Mouse (Mus musculus): ENCODE measurements around the gene Knop1.

DNA sequence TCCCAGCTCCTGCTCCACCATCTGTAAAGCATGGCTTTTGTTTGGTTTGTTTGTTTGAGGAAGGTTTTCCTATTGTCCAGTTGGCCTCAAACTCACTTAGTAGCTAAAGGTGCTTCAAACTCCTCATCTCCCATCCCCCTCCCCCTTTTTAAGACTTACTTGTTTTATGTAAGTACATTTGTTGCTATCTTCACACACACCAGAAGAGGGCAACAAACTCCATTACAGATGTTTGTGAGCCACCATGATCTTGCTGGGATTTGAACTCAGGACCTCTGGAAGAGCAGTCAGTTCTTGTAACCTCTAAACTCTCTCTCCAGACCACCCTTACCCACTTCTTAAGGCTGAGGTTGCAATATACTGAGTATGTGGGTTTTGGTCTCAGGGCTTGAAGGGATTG, 42.0 kb upstream of the Knop1 start:
- TF ChIP-seq CTCF (IDR thresholded peaks at IDR 0.05; ENCODE audit: control insufficient read depth, insufficient read depth, insufficient read length) (no peak), FOSL1 (IDR thresholded peaks at IDR 0.05; ENCODE audit: insufficient read depth, low read length, poor library complexity, severe bottlenecking) (no peak)

Data from C2C12 (cell line).